Mouse (Mus musculus): Measurements from ENCODE around the gene Gm14325.
"Not testable (repeated sequence)": the region's sequence is repeated elsewhere in the genome, so short reads cannot be mapped to it uniquely, and the experiment has no call there.

Gene Gm14325

DNA sequence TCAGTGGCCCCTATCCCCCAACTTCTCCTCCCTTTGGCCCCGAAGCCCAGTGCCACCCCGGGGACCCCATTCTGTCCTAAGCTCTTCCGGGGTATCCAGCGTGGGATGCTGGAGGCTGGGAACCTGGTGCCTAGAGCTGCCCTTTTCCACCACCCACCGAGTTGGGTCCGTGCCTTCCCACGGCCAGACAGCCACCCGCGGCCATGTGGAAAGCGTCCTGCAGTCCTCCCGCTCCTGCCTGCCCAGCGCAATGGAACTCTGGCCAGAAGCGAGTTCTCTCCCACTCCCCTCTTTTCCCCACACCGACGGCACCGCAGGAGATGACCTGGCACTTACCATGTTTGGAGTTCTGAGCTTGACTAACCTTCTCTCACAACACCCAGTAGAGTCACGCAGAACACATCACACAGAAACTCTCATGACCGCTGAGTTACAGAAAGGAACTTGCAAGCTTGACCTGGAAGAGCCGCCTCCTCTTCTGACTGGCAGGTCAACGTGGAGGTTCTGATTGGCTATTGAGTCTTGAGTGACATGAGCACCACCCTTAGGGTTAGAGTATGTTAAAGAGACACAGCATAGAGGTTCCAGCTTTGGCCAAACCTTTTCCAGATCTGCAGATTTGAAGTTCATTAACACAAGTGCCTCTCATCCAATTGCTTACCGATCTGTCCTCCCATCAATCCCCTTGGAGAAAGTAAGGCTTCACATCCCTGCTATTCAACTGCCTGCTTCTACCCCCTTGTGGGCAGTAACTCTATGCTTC is at the start of gene Gm14325:
Gene Gm14325 (minus strand): TSS at position 436 of the 763 bp plus-strand sequence.
- in situ Hi-C loops (cut with MseI, MboI) = loop anchor here in 1 of 2 experiments (25.0 kb wide), 1 partner anchor 628 kb away; the partner anchor contains the start of gene Gm14410

DNA sequence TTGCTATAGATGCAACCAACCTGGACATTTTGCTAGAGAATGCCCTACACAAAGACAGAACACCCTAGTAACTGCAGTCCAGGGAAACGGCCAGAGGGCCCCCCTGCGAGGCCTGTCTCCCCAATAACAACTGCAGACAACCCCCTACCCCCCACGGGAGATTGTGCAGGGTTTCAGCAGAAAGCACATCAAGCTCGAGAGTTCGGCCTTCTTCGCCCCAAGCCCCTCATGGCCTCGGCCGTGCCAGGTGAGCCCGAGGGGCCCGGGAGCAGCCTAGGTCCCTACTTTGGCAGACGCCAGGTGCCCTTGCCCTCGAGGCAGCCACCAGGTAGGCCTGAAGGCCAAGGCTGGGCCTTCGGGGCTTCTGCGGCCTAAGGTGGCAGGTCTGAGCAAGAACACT is 47.6 kb upstream of the Gm14325 start:
- in situ Hi-C loops (cut with MseI, MboI) = not testable (repeated sequence)

DNA sequence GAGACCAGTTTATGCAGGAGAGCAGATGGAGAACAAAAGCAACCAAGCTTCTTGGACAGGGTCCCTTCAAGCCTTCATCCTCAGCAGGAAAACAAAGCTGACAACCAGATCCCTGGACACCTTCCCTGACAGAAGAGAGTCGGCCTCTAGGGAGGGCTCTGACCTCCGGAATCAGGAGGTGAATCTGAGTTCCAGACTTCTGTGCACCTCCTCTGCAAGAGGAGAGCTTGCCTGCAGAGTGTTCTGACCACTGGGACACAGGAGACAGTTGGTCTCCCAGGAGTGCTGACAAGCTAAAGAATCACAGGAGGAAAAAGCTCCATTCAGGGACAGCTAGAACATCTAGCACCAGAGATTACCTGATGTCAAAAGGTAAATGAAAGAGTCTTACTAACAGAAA is 22.1 kb upstream of the Gm14325 start:
- in situ Hi-C loops (cut with MseI, MboI) = not testable (repeated sequence)

DNA sequence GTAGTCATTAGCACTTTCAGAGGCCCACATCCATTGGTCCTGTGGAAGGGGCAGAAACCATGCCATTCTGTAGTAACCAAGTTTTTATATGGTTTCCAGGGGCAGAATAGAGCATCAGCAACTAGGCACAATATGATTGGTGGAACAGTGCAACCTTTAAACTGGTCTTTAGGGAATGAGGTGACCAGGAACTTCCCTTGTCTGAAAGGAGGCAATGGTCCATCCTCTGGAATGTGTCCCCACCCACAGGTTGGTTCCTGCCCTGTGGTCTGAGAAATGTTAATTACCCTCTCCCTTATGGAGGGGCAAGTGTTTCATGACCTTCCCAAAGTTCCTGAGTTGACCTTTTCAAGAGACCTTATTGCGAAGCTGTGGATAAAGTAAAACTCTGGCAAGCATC is 3.5 kb upstream of the Gm14325 start:
- in situ Hi-C loops (cut with MseI, MboI) = loop anchor here in 1 of 2 experiments (25.0 kb wide), 1 partner anchor 631 kb away; the partner anchor contains the start of gene Gm14410

DNA sequence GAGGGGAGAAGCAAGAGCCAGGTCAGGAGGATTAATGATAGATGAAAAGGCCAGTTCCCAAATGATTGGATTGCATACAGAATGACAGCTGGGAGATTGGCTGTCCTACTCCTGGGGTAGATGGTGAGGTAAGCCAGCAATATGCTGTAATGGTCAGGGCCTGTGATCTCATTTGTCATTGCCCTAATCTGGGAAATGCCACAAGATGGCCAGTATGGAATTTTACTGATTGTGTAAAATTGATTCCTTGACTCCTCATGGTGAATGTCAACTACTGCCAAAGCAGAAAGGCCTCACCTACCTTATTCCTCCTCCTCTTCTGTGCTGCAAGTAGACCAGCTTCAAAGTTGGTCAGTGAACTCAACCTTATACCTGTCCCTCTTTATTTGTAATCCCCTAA is 3.4 kb downstream of the Gm14325 start:
- in situ Hi-C loops (cut with MseI, MboI) = loop anchor here in 1 of 2 experiments (25.0 kb wide), 1 partner anchor 624 kb away; the partner anchor contains the start of gene Gm14410

DNA sequence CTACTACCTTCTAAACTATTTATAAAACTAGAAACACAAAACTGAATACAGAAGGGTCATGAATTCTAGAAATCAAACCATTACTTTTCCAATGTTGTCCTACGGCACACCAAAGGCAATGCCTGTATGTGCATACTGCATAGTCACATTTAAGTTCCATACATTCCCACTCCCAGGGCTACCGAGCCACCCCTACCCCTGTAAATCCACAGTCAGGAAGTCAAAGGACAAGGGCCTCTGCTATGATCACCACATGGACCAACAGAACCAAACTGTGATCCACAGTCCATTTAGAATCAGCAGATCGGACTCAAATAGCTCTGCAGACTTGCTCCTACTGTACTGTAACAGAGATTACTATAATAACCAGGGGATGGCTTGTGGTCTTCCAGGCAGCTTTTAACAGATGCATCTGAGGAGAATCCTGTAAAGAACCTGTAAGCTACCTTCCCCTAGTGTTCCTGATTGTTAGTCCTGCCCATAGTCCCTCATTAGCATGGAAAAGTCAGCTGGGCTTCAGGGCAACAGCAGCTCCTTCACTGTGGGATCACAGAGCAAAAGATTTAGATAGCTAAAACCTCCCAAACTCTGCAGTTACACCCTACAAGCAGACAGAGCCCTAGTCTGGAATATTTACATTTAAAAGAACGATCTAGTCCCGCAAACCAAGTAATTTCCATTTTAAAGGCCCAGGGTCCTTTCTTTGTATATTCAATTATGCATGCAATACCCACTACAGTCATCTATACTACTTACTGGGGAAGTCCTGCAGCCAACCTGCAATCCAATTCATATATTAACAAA is 4.2 kb downstream of the Gm14325 start:
- in situ Hi-C loops (cut with MseI, MboI) = loop anchor here in 1 of 2 experiments (25.0 kb wide), 1 partner anchor 624 kb away; the partner anchor contains the start of gene Gm14410

DNA sequence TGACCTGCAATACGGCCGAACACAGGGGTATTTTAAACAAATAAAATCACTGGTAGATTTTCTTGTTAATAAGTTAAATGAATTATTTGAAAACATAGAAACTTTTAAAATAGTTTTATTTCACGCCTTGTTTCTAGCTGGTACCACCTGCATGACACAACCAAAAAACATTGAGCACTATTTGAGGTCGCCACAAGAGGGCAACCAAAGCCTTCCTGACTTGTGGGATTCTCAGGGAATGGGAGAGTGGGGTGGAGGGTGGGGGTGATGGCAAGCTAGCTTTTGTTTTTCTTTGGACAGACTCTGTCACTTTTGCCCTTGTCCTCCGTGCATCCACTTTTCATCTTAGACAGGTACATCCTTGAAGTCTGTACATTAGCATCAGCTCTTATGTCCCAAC is 18.2 kb downstream of the Gm14325 start:
- in situ Hi-C loops (cut with MseI, MboI) = not testable (repeated sequence)

DNA sequence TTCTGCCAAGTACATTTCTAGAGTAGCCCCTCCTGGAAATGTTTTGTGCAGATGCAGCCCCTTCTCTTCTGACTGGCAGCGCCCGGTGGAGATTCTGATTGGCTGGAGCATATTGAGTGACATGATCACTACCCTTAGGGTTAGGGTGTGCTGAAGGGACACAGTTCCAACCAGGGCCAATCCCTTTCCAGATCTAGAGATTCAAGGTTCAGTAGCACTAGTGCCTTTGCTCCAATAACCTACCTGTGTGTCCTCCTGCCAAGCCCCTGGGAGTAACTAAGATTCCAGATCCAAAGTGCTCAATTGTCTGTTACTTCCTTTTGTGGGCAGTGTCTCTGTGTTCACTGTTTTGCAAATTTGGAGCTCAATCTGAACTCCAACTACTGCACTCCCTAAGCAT is 34.0 kb downstream of the Gm14325 start:
- in situ Hi-C loops (cut with MseI, MboI) = not testable (repeated sequence)

DNA sequence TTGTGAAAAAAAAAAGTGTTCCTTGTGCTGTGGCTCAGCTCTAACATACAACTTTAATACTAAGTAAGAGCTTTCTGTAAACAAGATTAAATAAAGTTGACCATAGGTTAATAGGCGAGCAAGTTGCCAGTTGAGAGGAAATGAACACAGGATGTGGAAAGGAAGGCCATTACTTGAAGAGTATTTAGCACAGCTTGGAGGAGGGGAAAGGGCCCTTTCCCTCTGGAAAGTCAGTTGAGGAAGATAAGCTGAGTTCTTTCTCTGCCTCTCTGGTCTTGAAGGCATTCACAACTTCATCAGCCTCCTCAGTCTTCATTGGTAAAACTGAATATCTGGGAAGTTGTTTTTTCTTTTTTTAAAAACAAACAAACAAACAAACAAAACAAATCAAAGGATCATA is 52.8 kb downstream of the Gm14325 start:
- in situ Hi-C loops (cut with MseI, MboI) = not testable (repeated sequence)

All from mouse trophoblast stem cell (cell line).